Mouse (Mus musculus) CH12.LX (cell line): Measurements from ENCODE around the gene Cyb561. TPM values are rescaled to one million over a fixed set of nuclear protein-coding genes. Genes with fewer than 3 reads are reported as not detected.
A peak's percentile ranks its signal among the peaks of the same experiment; 100 is the strongest.

ENCODE experiments used
- DNase-seq: peaks from one replicate; pipeline ENCODE4 v3.0.0-alpha.2; 2013; ENCODE audit errors: extremely low read depth
- H3K27ac ChIP-seq: 2 replicates; pipeline ENCODE4 v1.5.1; 2012; ENCODE audit warnings: low read depth, mild to moderate bottlenecking, control low read depth, moderate library complexity; ENCODE audit not compliant: insufficient read depth
- H3K27me3 ChIP-seq: replicated peaks from 2 replicates; pipeline ENCODE3; 2012; ENCODE audit warnings: inconsistent platforms
- H3K36me3 ChIP-seq, 2 experiments: replicated peaks in 1 of 2; 2 replicates each; pipeline versions ENCODE3 to v1.6.1; 2012; ENCODE audit warnings: inconsistent platforms in 1 of 2, low read length in 1 of 2, mild to moderate bottlenecking in 1 of 2, mixed read lengths in 1 of 2, moderate library complexity in 1 of 2; ENCODE audit not compliant: control insufficient read depth in 1 of 2, insufficient read depth in 1 of 2
- H3K4me1 ChIP-seq, 2 experiments: 2 replicates each; pipeline ENCODE4 v1.6.1; 2012; ENCODE audit warnings: inconsistent platforms in 1 of 2, moderate library complexity in 1 of 2; ENCODE audit not compliant: insufficient read depth in 2 of 2, control insufficient read depth in 1 of 2
- H3K4me2 ChIP-seq: 2 replicates; pipeline ENCODE4 v1.6.1; 2012; ENCODE audit warnings: low read depth, mild to moderate bottlenecking, control low read depth; ENCODE audit not compliant: poor library complexity, insufficient read depth, severe bottlenecking
- H3K4me3 ChIP-seq, 3 experiments: fragments of 150-350 bp in 1 of 3; sonication (generic) in 1 of 3; replicated peaks in 1 of 3; 2 replicates each; pipeline versions ENCODE3 to v1.5.1; 2011 to 2012; ENCODE audit warnings: low read depth in 2 of 3, low read length in 2 of 3, mild to moderate bottlenecking in 2 of 3, moderate library complexity in 2 of 3, control low read depth in 1 of 3, improper control_type of control experiment in 1 of 3, inconsistent platforms in 1 of 3, mixed read lengths in 1 of 3; ENCODE audit not compliant: poor library complexity in 1 of 3
- H3K79me2 ChIP-seq: replicated peaks from 2 replicates; pipeline ENCODE4 v1.6.1; 2012; ENCODE audit warnings: mild to moderate bottlenecking, moderate library complexity; ENCODE audit not compliant: control insufficient read depth, poor library complexity, insufficient read depth, severe bottlenecking; ENCODE audit errors: extremely low read depth
- H3K9ac ChIP-seq: 2 replicates; pipeline ENCODE4 v1.6.1; 2012; ENCODE audit warnings: low read depth, mild to moderate bottlenecking, control low read depth, moderate library complexity; ENCODE audit not compliant: insufficient read depth
- H3K9me3 ChIP-seq: replicated peaks from 2 replicates; pipeline ENCODE3; 2012; ENCODE audit warnings: low read length, inconsistent platforms, mixed read lengths
- BHLHE40 ChIP-seq: IDR thresholded peaks from 2 replicates; pipeline ENCODE4 v1.6.1; 2011; ENCODE audit warnings: mild to moderate bottlenecking, low read depth, low read length, improper control_type of control experiment
- CHD1 ChIP-seq: IDR thresholded peaks from 2 replicates; pipeline ENCODE4 v1.6.1; 2012; ENCODE audit warnings: low read depth, low read length, improper control_type of control experiment, inconsistent platforms
- CTCF ChIP-seq, 2 experiments: IDR thresholded peaks in 1 of 2; conservative IDR thresholded peaks in 1 of 2; 2 replicates each; pipeline ENCODE4 v1.5.1; 2011 to 2012; ENCODE audit warnings: low read depth in 2 of 2, low read length in 2 of 2, improper control_type of control experiment in 1 of 2, inconsistent platforms in 1 of 2, mild to moderate bottlenecking in 1 of 2, moderate library complexity in 1 of 2
- E2F4 ChIP-seq: IDR thresholded peaks from 2 replicates; pipeline ENCODE4 v1.6.1; 2011; ENCODE audit warnings: low read depth, low read length, improper control_type of control experiment; ENCODE audit not compliant: insufficient replicate concordance
- EP300 ChIP-seq: IDR thresholded peaks from 2 replicates; pipeline ENCODE4 v1.6.1; 2011; ENCODE audit warnings: low read length, improper control_type of control experiment
- ETS1 ChIP-seq: conservative IDR thresholded peaks from 2 replicates; pipeline ENCODE4 v1.6.1; 2012; ENCODE audit warnings: low read depth, mild to moderate bottlenecking, inconsistent platforms, low read length, improper control_type of control experiment, moderate library complexity
- GABPA ChIP-seq: IDR thresholded peaks from 2 replicates; pipeline ENCODE4 v1.6.1; 2012; ENCODE audit warnings: low read depth, low read length, improper control_type of control experiment, inconsistent platforms; ENCODE audit not compliant: insufficient replicate concordance
- IRF4 ChIP-seq: IDR thresholded peaks from 2 replicates; pipeline ENCODE4 v1.6.1; 2014; ENCODE audit warnings: low read depth, mild to moderate bottlenecking, inconsistent platforms, low read length, improper control_type of control experiment
- JUN ChIP-seq: IDR thresholded peaks from 2 replicates; pipeline ENCODE4 v1.6.1; 2011; ENCODE audit warnings: low read depth, mild to moderate bottlenecking, low read length, improper control_type of control experiment, moderate library complexity; ENCODE audit not compliant: insufficient read depth
- JUND ChIP-seq: conservative IDR thresholded peaks from 2 replicates; pipeline ENCODE4 v1.6.1; 2011; ENCODE audit warnings: low read depth, low read length, improper control_type of control experiment
- MAFK ChIP-seq: IDR thresholded peaks from 2 replicates; pipeline ENCODE4 v1.6.1; 2011; ENCODE audit warnings: low read length, improper control_type of control experiment; ENCODE audit not compliant: insufficient replicate concordance
- MEF2A ChIP-seq: IDR thresholded peaks from 2 replicates; pipeline ENCODE4 v1.6.1; 2014; ENCODE audit warnings: low read depth, mild to moderate bottlenecking, inconsistent platforms, low read length, improper control_type of control experiment, borderline replicate concordance
- MXI1 ChIP-seq: IDR thresholded peaks from 2 replicates; pipeline ENCODE4 v1.6.1; 2011; ENCODE audit warnings: mild to moderate bottlenecking, low read depth, low read length, improper control_type of control experiment
- MYC ChIP-seq: IDR thresholded peaks from 2 replicates; pipeline ENCODE4 v1.6.1; 2011; ENCODE audit warnings: low read depth, mild to moderate bottlenecking, improper control_type of control experiment, low read length
- NRF1 ChIP-seq: IDR thresholded peaks from 2 replicates; pipeline ENCODE4 v1.6.1; 2014; ENCODE audit warnings: low read depth, mild to moderate bottlenecking, inconsistent platforms, low read length, improper control_type of control experiment, moderate library complexity
- PAX5 ChIP-seq: IDR thresholded peaks from 2 replicates; pipeline ENCODE4 v1.6.1; 2012; ENCODE audit warnings: low read length, inconsistent platforms, mixed read lengths
- POLR2A ChIP-seq: IDR thresholded peaks from 2 replicates; pipeline ENCODE4 v1.6.1; 2011; ENCODE audit warnings: low read depth, mild to moderate bottlenecking, improper control_type of control experiment, low read length
- SMC3 ChIP-seq: IDR thresholded peaks from 2 replicates; pipeline ENCODE4 v1.6.1; 2011; ENCODE audit warnings: low read depth, low read length, improper control_type of control experiment
- TBP ChIP-seq: conservative IDR thresholded peaks from 2 replicates; pipeline ENCODE4 v1.6.1; 2011; ENCODE audit warnings: low read depth, low read length, improper control_type of control experiment
- TCF12 ChIP-seq: IDR thresholded peaks from 2 replicates; pipeline ENCODE4 v1.6.1; 2014; ENCODE audit warnings: low read depth, mild to moderate bottlenecking, inconsistent platforms, low read length, improper control_type of control experiment
- USF1 ChIP-seq: IDR thresholded peaks from 2 replicates; pipeline ENCODE4 v1.6.1; 2014; ENCODE audit warnings: low read depth, mild to moderate bottlenecking, inconsistent platforms, low read length, improper control_type of control experiment
- dilution Hi-C: fragments of 300-500 bp; cut with MboI; formaldehyde crosslinking; loops from 2 replicates; pipeline ENCODE4 v1.14.3; 2020; ENCODE audit warnings: low sequenced_read_pairs; ENCODE audit not compliant: extremely low pct_unique_long_range_greater_than_20kb, extremely low pct_ligation_motif_present
- in situ Hi-C: fragments of 300-500 bp; cut with MboI; formaldehyde crosslinking; loops from 3 replicates; pipeline ENCODE4 v1.14.3; 2019; ENCODE audit warnings: low sequenced_read_pairs, low pct_ligation_motif_present, low pct_unique_long_range_greater_than_20kb, mixed read lengths
- polyA plus RNA-seq: library from polyadenylated mRNA; unstranded; fragments of >175 nt; gene quantifications from 2 replicates; pipeline ENCODE4 v1.2.1, GENCODE M21; 2012; ENCODE audit warnings: low read depth; ENCODE audit not compliant: insufficient read length
- total RNA-seq, 2 experiments: library from RNA; depleted of rRNA; stranded (reverse); fragments of 300-350 nt in 1 of 2; fragments of >200 nt in 1 of 2; gene quantifications; 2 replicates each; pipeline ENCODE4 v1.2.3; 2012 to 2014

Cyb561 gene
- total and polyA plus RNA-seq, 3 experiments = 0.20 to 3.9 (median 0.51) TPM

GRCm38 (mm10) chr11:105967741-105968574, 14.8 kb upstream of the Cyb561 start, which contains the start of gene Ace:
Gene Ace, plus strand, starts transcription at chr11:105967945.
- Histone ChIP-seq H3K27me3 (peaks cover 62% of the 10 kb centered on the region), H3K4me1 (peaks cover 2 to 5% of the 10 kb centered on the region in 2 experiments; a peak in 2 of 4 replicates), H3K9me3 (peaks cover 2% of the 10 kb centered on the region), H3K4me3 (no peak within 1 kb of the TSS), H3K79me2 (no peaks in the 10 kb centered on the region), H3K27ac (no peak within 1 kb of the TSS), H3K4me2 (peak within 1 kb of the TSS; percentile 4; the same call in 1 of the 2 replicates), H3K36me3 (no peaks in the 10 kb centered on the region), H3K9ac (no peak within 1 kb of the TSS)
- DNase-seq = no peak
- dilution Hi-C loops = no loop called here
- in situ Hi-C loops = no loop called here
- TF ChIP-seq MAFK (no peak), BHLHE40 (0 out of 2 replicates have a peak, but pooled peaks have one; percentile 12), GABPA (no peak)

- Histone ChIP-seq H3K4me1 (peaks cover 2 to 5% of the 10 kb centered on the region in 2 experiments; a peak in 2 of 4 replicates), H3K4me2 (no peak overlapping the region), H3K9me3 (peaks cover 2% of the 10 kb centered on the region), H3K27ac (no peak overlapping the region), H3K36me3 (no peaks in the 10 kb centered on the region), H3K27me3 (peaks cover 47% of the 10 kb centered on the region), H3K9ac (no peak overlapping the region), H3K79me2 (no peaks in the 10 kb centered on the region), H3K4me3 (no peak overlapping the region)
- dilution Hi-C loops = no loop called here
- in situ Hi-C loops = no loop called here
- TF ChIP-seq CHD1 (no peak), JUND (no peak), BHLHE40 (no peak), NRF1 (no peak), MXI1 (no peak), USF1 (no peak), CTCF (conservative IDR thresholded peaks at IDR 0.05 in 1 of 2, IDR thresholded peaks at IDR 0.05 in 1 of 2; ENCODE audit: low read depth in 2 of 2, low read length in 2 of 2) (no peak), EP300 (no peak), IRF4 (no peak), JUN (no peak), TBP (no peak), MEF2A (no peak), MYC (no peak), E2F4 (no peak), ETS1 (no peak), SMC3 (no peak), PAX5 (no peak), TCF12 (no peak), POLR2A (no peak)
- DNase-seq = no peak
These were observed 13.2 kb upstream of the Cyb561 start for GRCm38 (mm10) chr11:105966288-105966687.
